Mouse (Mus musculus): ENCODE data around the gene Ppwd1. TPM values are rescaled to one million over a fixed set of nuclear protein-coding genes. Genes with fewer than 3 reads are reported as not detected.

Ppwd1 gene
- 3.4 and 4.8 TPM in 2 replicates for polyA plus RNA-seq (2021; fragmentation: Nextera tagmentation)
- long read RNA-seq, experiment 1, partial matches to known transcripts = 4 of 11 reads
- long read RNA-seq, experiment 1, other reads (novel, unspliced or antisense) = 4 of 11 reads
- long read RNA-seq, experiment 2, transcript Ppwd1-201 (11 exons, 2,342 nt) = major isoform, 15 of 16 reads
- long read RNA-seq, experiment 2, partial matches to known transcripts = 0 of 16 reads
- long read RNA-seq, experiment 2, other reads (novel, unspliced or antisense) = 1 of 16 reads

DNA sequence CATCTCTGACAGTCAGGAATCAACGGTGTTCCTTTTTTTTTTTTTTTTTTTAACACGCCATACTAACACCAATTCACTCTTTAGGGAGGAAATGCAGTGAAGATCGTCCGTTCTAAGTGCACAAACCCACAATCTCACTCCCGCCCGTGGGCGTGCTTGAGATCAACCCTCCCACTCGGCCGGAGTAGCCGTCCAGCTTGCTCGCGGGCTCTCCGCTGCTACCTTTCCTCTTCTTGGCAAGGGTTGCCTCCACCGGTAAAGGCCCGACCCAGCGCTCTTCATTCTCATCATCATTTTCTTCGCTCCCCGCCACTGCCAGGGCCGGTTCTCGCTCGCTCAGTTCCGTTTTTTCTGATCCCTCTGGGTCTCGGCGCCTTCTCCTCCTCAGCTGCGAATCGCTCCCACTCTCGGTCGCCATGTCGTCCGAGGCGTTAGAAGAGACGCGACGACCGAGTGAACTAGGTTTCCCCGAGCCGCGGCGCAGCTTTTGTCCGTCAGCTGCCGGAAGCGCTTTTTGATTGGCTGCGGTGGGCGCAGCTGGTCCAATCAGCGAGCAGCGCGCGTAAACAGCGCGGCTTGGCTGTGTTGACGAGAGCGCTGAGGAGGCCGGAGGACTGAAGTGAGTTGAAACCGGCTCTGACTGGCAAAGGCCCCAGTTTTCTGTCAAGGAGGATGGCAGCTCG lies at the start of gene Ppwd1, which contains the start of gene Cenpk:
Gene Ppwd1 (minus strand): TSS at position 460 of the 683 bp plus-strand sequence.
Gene Cenpk (plus strand): TSS at position 228 of the 683 bp plus-strand sequence.

DNA sequence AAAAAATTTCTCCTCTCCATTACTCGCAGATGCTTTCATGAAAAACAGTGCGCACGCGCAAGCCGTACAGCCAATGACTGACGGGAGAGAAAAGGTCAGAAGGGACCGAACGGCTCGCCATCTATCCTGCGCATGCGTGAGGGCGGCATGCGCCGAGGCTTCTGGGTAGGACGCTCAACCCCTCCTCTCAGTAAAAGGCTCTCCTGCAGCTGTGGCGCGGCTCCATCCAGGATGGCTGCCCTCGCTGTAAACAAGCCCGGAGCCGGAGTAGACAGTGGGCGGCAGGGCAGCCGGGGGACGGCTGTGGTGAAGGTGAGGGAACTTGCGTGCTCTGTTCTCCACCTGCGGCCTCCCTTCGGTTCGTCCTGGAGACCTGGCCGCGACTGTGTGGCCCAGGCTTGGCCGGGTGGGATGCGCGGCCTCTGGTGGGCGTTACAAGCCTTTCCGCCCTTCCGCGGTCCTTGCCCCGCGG lies 50.0 kb downstream of the Ppwd1 start, which contains the start of gene Trim23:
Gene Trim23 (plus strand): TSS at position 148 of the 472 bp plus-strand sequence.

DNA sequence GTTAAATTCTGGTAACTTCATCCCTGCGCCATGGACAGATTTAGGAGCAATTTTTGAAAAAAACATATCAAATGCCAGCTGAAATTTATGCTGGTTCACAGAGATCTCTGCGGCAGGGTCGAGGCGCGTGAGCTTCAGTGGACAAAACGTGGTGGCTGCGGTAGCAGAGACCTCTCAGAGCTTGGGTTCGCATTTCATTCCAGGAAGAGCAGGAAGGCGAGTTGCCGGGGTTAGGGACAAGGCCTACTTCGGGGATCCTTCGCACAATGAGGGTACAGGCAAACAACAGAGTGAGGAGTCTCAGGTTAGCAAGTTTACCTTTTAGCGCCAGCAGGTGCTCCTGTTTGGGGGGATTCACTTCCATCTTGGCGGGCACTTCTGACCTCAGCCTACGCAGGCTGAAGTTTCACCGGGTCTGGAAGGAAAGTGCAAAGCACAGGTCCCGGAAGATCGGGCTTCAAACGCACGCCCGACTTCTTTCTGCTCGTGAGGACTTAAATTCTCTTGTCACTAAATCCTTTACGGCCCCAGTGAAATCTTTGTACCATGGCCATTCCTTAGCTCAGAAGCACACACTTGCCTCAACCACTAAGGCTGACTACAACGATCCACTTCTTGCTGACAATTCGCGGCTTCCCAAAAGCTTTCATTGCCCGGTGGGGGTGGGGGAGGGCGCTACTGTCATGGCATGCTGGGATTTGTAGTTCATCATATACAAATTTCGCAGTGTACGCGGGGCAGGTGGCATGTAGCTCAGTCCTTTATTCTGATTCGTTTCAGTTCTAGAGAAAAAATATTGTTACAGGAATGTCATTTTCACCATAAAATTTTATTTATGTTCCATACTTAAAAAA lies 50.6 kb downstream of the Ppwd1 start, which contains the start of gene Trappc13:
Gene Trappc13 (minus strand): TSS at position 674 of the 854 bp plus-strand sequence.

Other genes starting within 250 kb of the Ppwd1 start
- 8.6 and 10.8 TPM in 2 replicates for gene Nln, start 119.2 kb downstream of the Ppwd1 start, polyA plus RNA-seq (2021; fragmentation: Nextera tagmentation)
- 40.0 and 42.3 TPM in 2 replicates for gene Sgtb, start 119.1 kb downstream of the Ppwd1 start, polyA plus RNA-seq (2021; fragmentation: Nextera tagmentation)
- gene Trappc13, start 50.4 kb downstream of the Ppwd1 start, polyA plus RNA-seq (2021; fragmentation: Nextera tagmentation) = 28.0 and 29.4 TPM in 2 replicates
- 26.0 and 32.1 TPM in 2 replicates for gene Trim23, start 50.0 kb downstream of the Ppwd1 start, polyA plus RNA-seq (2021; fragmentation: Nextera tagmentation)
- 2.1 and 3.3 TPM in 2 replicates for gene Cenpk, start 232 bp downstream of the Ppwd1 start, polyA plus RNA-seq (2021; fragmentation: Nextera tagmentation)
- gene Adamts6, start 59.0 kb upstream of the Ppwd1 start, polyA plus RNA-seq (2021; fragmentation: Nextera tagmentation) = 0.09 and 0.15 TPM in 2 replicates

Data from layer of hippocampus, adult 6 months (tissue).